Mouse (Mus musculus): ENCODE data around the gene Whrn. TPM values are rescaled to one million over a fixed set of nuclear protein-coding genes. Genes with fewer than 3 reads are reported as not detected.

The Whrn gene
- 1.1 and 1.4 TPM in 2 replicates for polyA plus RNA-seq (2016; fragmentation: Nextera tagmentation; extraction: Ambion mirVana)

GRCm38 (mm10) chr4:63495915-63496278, at the start of gene Whrn:
TSS of gene Whrn (minus strand) at chr4:63495991.
- peak within 1 kb of the TSS; percentile 51 for H3K9ac ChIP-seq
- H3K36me3 ChIP-seq, result no peaks in the 10 kb centered on the region
- no peaks in the 10 kb centered on the region for H3K9me3 ChIP-seq (replicated peaks)
- under 1% methylated on average over 25 of the region's 34 CpGs for WGBS (ENCODE audit: insufficient replicate concordance)
- peaks cover 90% of the 10 kb centered on the region for H3K27me3 ChIP-seq (replicated peaks)
- peak; percentile 73 for ATAC-seq
- H3K4me1 ChIP-seq, result peaks cover 19% of the 10 kb centered on the region
- peak within 1 kb of the TSS; percentile 74 for H3K4me2 ChIP-seq
- H3K4me3 ChIP-seq, result peak within 1 kb of the TSS; percentile 56
- H3K27ac ChIP-seq, result no peak within 1 kb of the TSS

GRCm38 (mm10) chr4:63545231-63545958, 49.6 kb upstream of the Whrn start:
- Histone ChIP-seq H3K4me3 (peak overlapping the region; percentile 87), H3K36me3 (peaks cover 22% of the 10 kb centered on the region), H3K4me2 (peak overlapping the region; percentile 82), H3K9ac (peak overlapping the region; percentile 88), H3K4me1 (peaks cover 33% of the 10 kb centered on the region), H3K27ac (peak overlapping the region; percentile 82), H3K27me3 (replicated peaks) (no peaks in the 10 kb centered on the region), H3K9me3 (replicated peaks) (no peaks in the 10 kb centered on the region)
- WGBS (ENCODE audit: insufficient replicate concordance), result 19% methylated on average over 26 of the region's 26 CpGs
- ATAC-seq, result no peak; the same call in 1 of the 2 replicates

GRCm38 (mm10) chr4:63544494-63545230, 48.9 kb upstream of the Whrn start, which contains the start of gene Atp6v1g1:
TSS of gene Atp6v1g1 (plus strand) at chr4:63544772.
- H3K4me1 ChIP-seq, result peaks cover 33% of the 10 kb centered on the region
- peak; percentile 95 for ATAC-seq
- WGBS (ENCODE audit: insufficient replicate concordance), result under 1% methylated on average over 57 of the region's 57 CpGs

GRCm38 (mm10) chr4:63543746-63544493, 48.1 kb upstream of the Whrn start:
- peak overlapping the region; percentile 88 for H3K9ac ChIP-seq

More at GRCm38 (mm10) chr4:63544494-63545230, 48.9 kb upstream of the Whrn start, which contains the start of gene Atp6v1g1:
- Histone ChIP-seq H3K36me3 (peaks cover 19% of the 10 kb centered on the region), H3K4me3 (peak within 1 kb of the TSS; percentile 87), H3K9me3 (replicated peaks) (no peaks in the 10 kb centered on the region), H3K27ac (peak within 1 kb of the TSS; percentile 82), H3K27me3 (replicated peaks) (no peaks in the 10 kb centered on the region), H3K9ac (peak within 1 kb of the TSS; percentile 88), H3K4me2 (peak within 1 kb of the TSS; percentile 82)

GRCm38 (mm10) chr4:63542209-63542608, 46.4 kb upstream of the Whrn start:
- H3K4me3 ChIP-seq, result no peak overlapping the region
- no peaks in the 10 kb centered on the region for H3K9me3 ChIP-seq (replicated peaks)
- no peak for ATAC-seq
- no peak overlapping the region for H3K9ac ChIP-seq
- no peaks in the 10 kb centered on the region for H3K27me3 ChIP-seq (replicated peaks)
- H3K4me1 ChIP-seq, result peaks cover 30% of the 10 kb centered on the region
- no peak overlapping the region for H3K27ac ChIP-seq
- H3K4me2 ChIP-seq, result no peak overlapping the region
- 67% methylated on average over 2 of the region's 2 CpGs for WGBS (ENCODE audit: insufficient replicate concordance)
- no peaks in the 10 kb centered on the region for H3K36me3 ChIP-seq

More at GRCm38 (mm10) chr4:63543746-63544493, 48.1 kb upstream of the Whrn start:
- H3K4me3 ChIP-seq, result peak overlapping the region; percentile 87
- peak; percentile 55 for ATAC-seq
- peak overlapping the region; percentile 57 for H3K4me2 ChIP-seq
- H3K4me1 ChIP-seq, result peaks cover 33% of the 10 kb centered on the region
- no peaks in the 10 kb centered on the region for H3K27me3 ChIP-seq (replicated peaks)
- peaks cover 12% of the 10 kb centered on the region for H3K36me3 ChIP-seq
- H3K27ac ChIP-seq, result peak overlapping the region; percentile 66
- WGBS (ENCODE audit: insufficient replicate concordance), result 55% methylated on average over 10 of the region's 10 CpGs
- H3K9me3 ChIP-seq (replicated peaks), result no peaks in the 10 kb centered on the region

- Histone ChIP-seq H3K4me2 (no peak overlapping the region), H3K36me3 (no peaks in the 10 kb centered on the region), H3K27me3 (replicated peaks) (no peaks in the 10 kb centered on the region), H3K27ac (no peak overlapping the region), H3K4me1 (no peaks in the 10 kb centered on the region), H3K4me3 (no peak overlapping the region), H3K9ac (no peak overlapping the region), H3K9me3 (replicated peaks) (no peaks in the 10 kb centered on the region)
- no peak for ATAC-seq
- 70% methylated on average over 4 of the region's 4 CpGs for WGBS (ENCODE audit: insufficient replicate concordance)
Observed at GRCm38 (mm10) chr4:63537602-63538001, 41.8 kb upstream of the Whrn start.

- Histone ChIP-seq H3K4me1 (no peaks in the 10 kb centered on the region), H3K36me3 (no peaks in the 10 kb centered on the region), H3K9me3 (replicated peaks) (no peaks in the 10 kb centered on the region), H3K4me3 (no peak overlapping the region), H3K27me3 (replicated peaks) (no peaks in the 10 kb centered on the region), H3K27ac (no peak overlapping the region), H3K4me2 (no peak overlapping the region), H3K9ac (no peak overlapping the region)
- WGBS (ENCODE audit: insufficient replicate concordance), result 68% methylated on average over 7 of the region's 7 CpGs
- ATAC-seq, result no peak
Observed at GRCm38 (mm10) chr4:63530409-63530808, 34.6 kb upstream of the Whrn start.

GRCm38 (mm10) chr4:63528946-63529345, 33.2 kb upstream of the Whrn start:
- H3K4me1 ChIP-seq, result no peaks in the 10 kb centered on the region
- H3K4me2 ChIP-seq, result no peak overlapping the region
- WGBS (ENCODE audit: insufficient replicate concordance), result 65% methylated on average over 6 of the region's 6 CpGs
- H3K27me3 ChIP-seq (replicated peaks), result no peaks in the 10 kb centered on the region
- no peak overlapping the region for H3K27ac ChIP-seq
- H3K36me3 ChIP-seq, result no peaks in the 10 kb centered on the region
- H3K9ac ChIP-seq, result no peak overlapping the region
- no peak overlapping the region for H3K4me3 ChIP-seq
- no peak for ATAC-seq
- H3K9me3 ChIP-seq (replicated peaks), result no peaks in the 10 kb centered on the region

GRCm38 (mm10) chr4:63525514-63525913, 29.7 kb upstream of the Whrn start:
- no peak overlapping the region for H3K27ac ChIP-seq
- WGBS (ENCODE audit: insufficient replicate concordance), result 67% methylated on average over 8 of the region's 8 CpGs
- H3K4me2 ChIP-seq, result no peak overlapping the region
- H3K4me3 ChIP-seq, result no peak overlapping the region
- no peaks in the 10 kb centered on the region for H3K36me3 ChIP-seq
- no peaks in the 10 kb centered on the region for H3K4me1 ChIP-seq
- no peaks in the 10 kb centered on the region for H3K27me3 ChIP-seq (replicated peaks)
- H3K9ac ChIP-seq, result no peak overlapping the region
- ATAC-seq, result no peak
- H3K9me3 ChIP-seq (replicated peaks), result no peaks in the 10 kb centered on the region

GRCm38 (mm10) chr4:63521813-63522419, 26.1 kb upstream of the Whrn start:
- Histone ChIP-seq H3K27me3 (replicated peaks) (0 out of 2 replicates have a peak, but pooled peaks cover 3% of the 10 kb centered on the region), H3K4me2 (no peak overlapping the region), H3K9me3 (replicated peaks) (no peaks in the 10 kb centered on the region), H3K4me1 (no peaks in the 10 kb centered on the region), H3K36me3 (no peaks in the 10 kb centered on the region), H3K9ac (no peak overlapping the region), H3K4me3 (no peak overlapping the region), H3K27ac (no peak overlapping the region)
- no peak for ATAC-seq
- WGBS (ENCODE audit: insufficient replicate concordance), result 63% methylated on average over 2 of the region's 2 CpGs

GRCm38 (mm10) chr4:63515021-63515420, 19.2 kb upstream of the Whrn start:
- Histone ChIP-seq H3K27ac (no peak overlapping the region), H3K4me2 (no peak overlapping the region), H3K9me3 (replicated peaks) (no peaks in the 10 kb centered on the region), H3K4me1 (no peaks in the 10 kb centered on the region), H3K27me3 (replicated peaks) (0 out of 2 replicates have a peak, but pooled peaks cover 3% of the 10 kb centered on the region), H3K36me3 (no peaks in the 10 kb centered on the region), H3K9ac (no peak overlapping the region), H3K4me3 (no peak overlapping the region)
- no peak for ATAC-seq
- 36% methylated on average over 5 of the region's 5 CpGs for WGBS (ENCODE audit: insufficient replicate concordance)

Measured in liver, embryonic 12.5 days (tissue).